Comparison of ENCODE assay signal across 19 mouse cellular contexts in genomic region chr14:34196706-34197105, GRCm38 (mm10). TPM values are rescaled to one million over a fixed set of nuclear protein-coding genes. Genes with fewer than 3 reads are reported as not detected.
DNase-seq lines count a peak whose midpoint lies in the region; ATAC-seq and TF ChIP-seq lines count a peak whose summit lies in the region.
"Had no signal": no experiment of that assay in that cellular context is flagged by ENCODE, and none has a peak within 500 bp of the region (broad histone marks: within the 10 kb centered on the region; RNA-seq: fewer than 3 reads in every experiment).

No protein-coding gene starts in this region.

- no peak overlapping the region for H3K27ac ChIP-seq in hindbrain, postnatal 0 days
- no peak overlapping the region for H3K27ac ChIP-seq in hindbrain, embryonic 13.5 days
- H3K27ac ChIP-seq in embryonic facial prominence, embryonic 13.5 days = peak overlapping the region; percentile 39; the same call in 1 of the 2 replicates
- H3K27ac ChIP-seq: heart, embryonic 10.5 days; kidney, postnatal 0 days; liver, embryonic 15.5 days; midbrain, embryonic 12.5 days had no signal

- H3K9me3 ChIP-seq in hindbrain, postnatal 0 days (ENCODE audit: low read length) = no peaks in the 10 kb centered on the region
- no peaks in the 10 kb centered on the region for H3K9me3 ChIP-seq in hindbrain, embryonic 13.5 days
- H3K9me3 ChIP-seq in embryonic facial prominence, embryonic 13.5 days = no peaks in the 10 kb centered on the region
- H3K9me3 ChIP-seq: heart, embryonic 10.5 days; liver, embryonic 15.5 days; midbrain, embryonic 12.5 days had no signal

- H3K9ac ChIP-seq in hindbrain, postnatal 0 days (replicated peaks; ENCODE audit: low read length) = no peak overlapping the region
- H3K9ac ChIP-seq in hindbrain, embryonic 13.5 days = no peak overlapping the region
- 0 out of 2 replicates have a peak overlapping the region, but pooled peaks have one; percentile 0 for H3K9ac ChIP-seq in embryonic facial prominence, embryonic 13.5 days
- H3K9ac ChIP-seq: liver, embryonic 15.5 days; midbrain, embryonic 12.5 days had no signal

- ATAC-seq in hindbrain, postnatal 0 days = no peak
- no peak for ATAC-seq in hindbrain, embryonic 13.5 days (ENCODE audit: low FRiP score)
- no peak for ATAC-seq in embryonic facial prominence, embryonic 13.5 days (ENCODE audit: insufficient number of reproducible peaks, insufficient read depth, low FRiP score, low TSS enrichment, low read depth)
- ATAC-seq: forebrain, embryonic 14.5 days had no signal

- no peaks in the 10 kb centered on the region; the same call in 1 of the 2 replicates for H3K36me3 ChIP-seq in hindbrain, postnatal 0 days (ENCODE audit: insufficient read depth, low read length)
- peaks cover 28% of the 10 kb centered on the region for H3K36me3 ChIP-seq in hindbrain, embryonic 13.5 days
- H3K36me3 ChIP-seq in embryonic facial prominence, embryonic 13.5 days = peaks cover 8% of the 10 kb centered on the region; the same call in 1 of the 2 replicates
- H3K36me3 ChIP-seq: heart, embryonic 10.5 days; liver, embryonic 15.5 days had no signal

- WGBS in hindbrain, postnatal 0 days = 41% methylated on average over 4 of the region's 4 CpGs
- WGBS in hindbrain, embryonic 13.5 days = 52% methylated on average over 4 of the region's 4 CpGs
- 44% methylated on average over 4 of the region's 4 CpGs for WGBS in embryonic facial prominence, embryonic 13.5 days

- H3K4me3 ChIP-seq in hindbrain, postnatal 0 days (ENCODE audit: low read length) = no peak overlapping the region
- no peak overlapping the region for H3K4me3 ChIP-seq in hindbrain, embryonic 13.5 days
- H3K4me3 ChIP-seq in embryonic facial prominence, embryonic 13.5 days = no peak overlapping the region
- H3K4me3 ChIP-seq: heart, embryonic 10.5 days; liver, embryonic 15.5 days; midbrain, embryonic 12.5 days had no signal

- H3K27me3 ChIP-seq in hindbrain, postnatal 0 days (ENCODE audit: insufficient read depth, low read length) = no peaks in the 10 kb centered on the region
- H3K27me3 ChIP-seq in hindbrain, embryonic 13.5 days = no peaks in the 10 kb centered on the region
- peaks cover 12% of the 10 kb centered on the region; the same call in 1 of the 2 replicates for H3K27me3 ChIP-seq in embryonic facial prominence, embryonic 13.5 days

- no peak for TF ChIP-seq CTCF in hindbrain, postnatal 0 days (IDR thresholded peaks at IDR 0.05; ENCODE audit: low read depth)

- peaks cover 8% of the 10 kb centered on the region for H3K4me1 ChIP-seq in hindbrain, postnatal 0 days (ENCODE audit: insufficient read depth, low read length)
- peaks cover 26% of the 10 kb centered on the region for H3K4me1 ChIP-seq in hindbrain, embryonic 13.5 days (replicated peaks)
- peaks cover 22% of the 10 kb centered on the region for H3K4me1 ChIP-seq in embryonic facial prominence, embryonic 13.5 days
- H3K4me1 ChIP-seq: liver, embryonic 15.5 days had no signal

- no peak overlapping the region for H3K4me2 ChIP-seq in hindbrain, postnatal 0 days (ENCODE audit: low read depth, low read length)
- no peak overlapping the region for H3K4me2 ChIP-seq in hindbrain, embryonic 13.5 days
- H3K4me2 ChIP-seq in embryonic facial prominence, embryonic 13.5 days = no peak overlapping the region
- H3K4me2 ChIP-seq: liver, embryonic 15.5 days; midbrain, embryonic 12.5 days had no signal

- DNase-seq in hindbrain, postnatal 0 days (ENCODE audit: low spot score) = peak; percentile 32
- DNase-seq in ovary, adult 18-20 months (ENCODE audit: low spot score) = peak; percentile 23
- DNase-seq in ovary, postnatal 14 days (ENCODE audit: low spot score) = no peak
- no peak for DNase-seq in right cerebral cortex, adult 18-20 months
- DNase-seq in urinary bladder, postnatal 36 days (ENCODE audit: low spot score in 2 of 2) = no peak
- no peak for DNase-seq in urinary bladder, postnatal 14 days (ENCODE audit: low spot score)
- DNase-seq: B cell, adult 2 months; cerebellum, postnatal 25 days; gastrocnemius, postnatal 10 days; heart, postnatal 14 days; lung, postnatal 4 days had no signal

RNA-seq across cellular contexts. Expression of gene Gprin2, which starts 4.7 kb away (rescaled TPM):
- total RNA-seq in hindbrain, postnatal 0 days (2014; rRNA removed) = 31.7 and 33.6 TPM in 2 replicates
- 4.3 and 8.1 TPM in 2 replicates for polyA plus RNA-seq in hindbrain, postnatal 0 days (2015; fragmentation: Nextera tagmentation; extraction: Ambion mirVana)
- 4.8 and 5.5 TPM in 2 replicates for polyA plus RNA-seq in hindbrain, embryonic 13.5 days (2015; fragmentation: Nextera tagmentation; extraction: Ambion mirVana)
- polyA plus RNA-seq in embryonic facial prominence, embryonic 13.5 days (2015; fragmentation: Nextera tagmentation; extraction: Ambion mirVana) = 1.5 and 1.7 TPM in 2 replicates

RNA-seq across cellular contexts. Expression of gene Syt15, which starts 22.7 kb away (rescaled TPM):
- 0.63 and 2.1 TPM in 2 replicates for total RNA-seq in hindbrain, postnatal 0 days (2014; rRNA removed)
- 0.83 and 1.1 TPM in 2 replicates for polyA plus RNA-seq in hindbrain, postnatal 0 days (2015; fragmentation: Nextera tagmentation; extraction: Ambion mirVana)
- 0.48 and 0.68 TPM in 2 replicates for polyA plus RNA-seq in hindbrain, embryonic 13.5 days (2015; fragmentation: Nextera tagmentation; extraction: Ambion mirVana)
- polyA plus RNA-seq in embryonic facial prominence, embryonic 13.5 days (2015; fragmentation: Nextera tagmentation; extraction: Ambion mirVana) = 0.30 and 0.66 TPM in 2 replicates

RNA-seq across cellular contexts. Expression of gene Npy4r, which starts 44.4 kb away (rescaled TPM):
- 0.21 and 0.25 TPM in 2 replicates for total RNA-seq in hindbrain, postnatal 0 days (2014; rRNA removed)
- polyA plus RNA-seq in hindbrain, postnatal 0 days (2015; fragmentation: Nextera tagmentation; extraction: Ambion mirVana) = 0.11 and 0.24 TPM in 2 replicates
- 0.13 and 0.18 TPM in 2 replicates for polyA plus RNA-seq in hindbrain, embryonic 13.5 days (2015; fragmentation: Nextera tagmentation; extraction: Ambion mirVana)
- polyA plus RNA-seq in embryonic facial prominence, embryonic 13.5 days (2015; fragmentation: Nextera tagmentation; extraction: Ambion mirVana) = 0.66 and 0.69 TPM in 2 replicates
- total RNA-seq: left cerebral cortex, postnatal 25 days had no signal
- polyA plus RNA-seq: midbrain, embryonic 12.5 days had no signal

Comparison
In these comparisons a context has a peak if more than half of its experiments do, and no peak if none do; other contexts are left out.
1. DNase-seq: peak in hindbrain, postnatal 0 days (single experiment) and ovary, adult 18-20 months (single experiment); none in ovary, postnatal 14 days (single experiment), right cerebral cortex, adult 18-20 months (single experiment), urinary bladder, postnatal 36 days (0 of 2) and urinary bladder, postnatal 14 days (single experiment).